Mouse (Mus musculus): ENCODE results near the gene Slc10a7.

DNA sequence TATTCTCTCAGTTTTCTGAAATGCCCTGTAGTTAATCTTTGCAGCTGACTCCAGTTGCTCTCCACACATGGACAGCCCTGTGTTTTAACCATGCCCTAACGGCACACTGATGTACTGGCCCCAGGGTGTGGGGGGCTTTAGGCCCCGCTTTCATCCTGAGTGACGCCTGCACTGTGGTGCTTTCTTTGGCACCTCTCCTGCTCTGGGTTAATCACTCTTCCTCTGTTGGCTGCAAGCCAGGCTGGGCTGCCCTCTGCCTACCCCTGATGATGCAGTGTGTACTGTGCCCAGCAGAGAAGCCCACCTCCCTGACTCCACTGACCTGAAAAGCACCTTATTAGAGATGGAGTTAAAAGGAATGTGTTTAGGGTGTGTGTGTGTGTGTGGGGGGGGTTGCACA lies 89.1 kb downstream of the Slc10a7 start:
- TF ChIP-seq JUND (IDR thresholded peaks at IDR 0.05; ENCODE audit: low read depth, low read length) (no peak), NRF1 (IDR thresholded peaks at IDR 0.05; ENCODE audit: insufficient read depth, low read depth, low read length, poor library complexity, severe bottlenecking) (no peak), ETS1 (IDR thresholded peaks at IDR 0.05; ENCODE audit: low read depth, low read length) (no peak), POLR2AphosphoS2 (IDR thresholded peaks at IDR 0.05; ENCODE audit: low read length) (no peak), ZNF384 (IDR thresholded peaks at IDR 0.05; ENCODE audit: low read depth, low read length) (no peak), USF2 (IDR thresholded peaks at IDR 0.05; ENCODE audit: borderline replicate concordance in 1 of 2, insufficient read depth in 1 of 2, low read depth in 1 of 2, low read length in 2 of 2) (no peak), HCFC1 (IDR thresholded peaks at IDR 0.05; ENCODE audit: low read depth, low read length) (no peak)

All from MEL (cell line).